Mouse (Mus musculus) induced T-regulatory cell, adult 2 months (primary cell): ENCODE results near the gene Ipo8.

Experiments
- DNase-seq: peaks from one replicate; pipeline ENCODE4 v3.0.0-alpha.2; 2012; ENCODE audit warnings: low read depth

Ipo8 gene

DNA sequence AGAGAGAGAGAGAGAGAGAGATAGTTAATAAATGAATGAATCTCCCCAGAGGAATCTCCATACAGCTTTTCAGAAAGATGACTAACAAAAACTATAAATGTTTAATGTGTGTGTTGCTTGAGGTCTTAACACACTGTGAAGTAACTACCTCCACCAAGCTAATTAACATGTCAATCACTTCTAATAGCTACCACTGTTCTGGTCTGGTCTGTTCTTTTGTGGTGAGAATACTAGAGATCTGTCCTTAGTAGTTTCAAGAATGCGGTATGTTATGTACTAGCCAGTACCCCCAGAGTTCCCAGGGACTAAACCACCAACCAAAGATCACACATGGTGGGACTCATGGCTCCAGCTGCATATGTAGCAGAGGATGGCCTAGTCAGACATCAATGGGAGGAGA is 74.7 kb downstream of the Ipo8 start:
- DNase-seq = no peak

DNA sequence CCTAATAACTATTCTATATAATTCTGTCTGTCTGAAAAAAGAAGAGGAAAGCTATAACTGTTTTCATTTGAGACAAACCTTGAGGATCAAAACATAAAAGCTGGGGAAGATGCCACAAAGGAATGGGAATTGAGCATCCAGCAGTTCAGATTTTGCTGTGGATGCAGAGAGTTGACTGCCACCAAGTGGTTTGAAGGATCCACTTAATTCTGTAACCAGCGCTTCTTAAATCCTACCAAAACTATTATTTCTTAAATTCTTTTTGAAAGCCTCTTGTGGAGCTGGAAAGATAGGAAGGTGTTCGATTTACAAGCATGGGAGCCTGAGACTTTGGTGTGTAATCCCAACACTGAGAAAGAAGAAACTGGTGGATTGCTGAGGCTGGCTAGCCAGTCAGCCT is 79.9 kb downstream of the Ipo8 start:
- no peak for DNase-seq

DNA sequence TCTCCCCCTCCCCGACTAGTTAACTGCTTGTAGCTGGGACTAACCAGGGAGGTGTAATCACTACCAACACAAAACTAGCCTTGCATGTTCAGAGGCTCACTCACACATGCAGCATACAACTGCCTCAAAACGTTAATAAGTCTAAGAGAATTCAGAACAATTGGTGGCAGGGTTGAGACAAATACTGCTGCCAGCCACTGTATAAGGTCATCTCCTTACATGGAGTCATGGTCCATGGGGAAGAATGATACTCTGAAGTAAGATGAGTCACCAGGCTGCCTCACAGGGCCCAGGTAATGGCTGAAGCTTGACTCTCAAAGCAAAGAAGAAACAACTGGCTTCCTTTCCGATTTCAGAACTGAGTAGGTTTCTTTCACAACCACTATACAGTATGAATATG is 81.1 kb downstream of the Ipo8 start:
- no peak for DNase-seq

DNA sequence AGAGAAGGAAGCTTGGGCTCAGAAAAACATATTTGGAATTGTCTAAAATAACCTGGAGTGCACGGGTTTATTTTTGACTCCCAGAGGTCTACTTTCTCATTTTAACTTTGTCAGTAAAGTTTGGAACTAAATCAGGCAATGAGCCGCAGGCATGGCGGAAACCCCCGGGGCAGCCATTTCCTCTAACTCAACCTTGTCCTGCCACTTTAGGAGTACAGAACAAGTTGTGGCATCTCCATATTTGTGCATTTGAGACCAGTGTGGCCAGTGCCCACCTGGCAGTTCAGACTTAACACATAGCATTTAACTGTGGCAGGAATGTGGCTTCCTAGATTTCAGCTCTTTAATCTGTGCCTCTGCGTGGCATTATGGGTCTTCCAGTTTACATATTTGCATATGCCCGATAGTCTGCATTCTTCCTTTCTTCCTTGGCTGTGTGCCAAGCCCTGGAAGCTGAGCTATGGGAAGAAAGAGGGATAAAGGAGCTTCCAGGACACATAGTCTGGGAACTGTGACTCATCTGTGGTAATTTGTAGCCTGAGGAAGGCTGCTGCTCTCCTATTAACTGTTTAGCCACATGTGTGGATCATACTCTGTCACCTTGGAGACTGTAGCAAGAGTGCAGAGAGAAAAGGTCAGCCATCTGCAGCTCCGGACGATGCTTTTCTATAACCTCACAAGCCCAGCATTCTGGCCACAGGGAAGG is 90.6 kb downstream of the Ipo8 start:
- DNase-seq = no peak

DNA sequence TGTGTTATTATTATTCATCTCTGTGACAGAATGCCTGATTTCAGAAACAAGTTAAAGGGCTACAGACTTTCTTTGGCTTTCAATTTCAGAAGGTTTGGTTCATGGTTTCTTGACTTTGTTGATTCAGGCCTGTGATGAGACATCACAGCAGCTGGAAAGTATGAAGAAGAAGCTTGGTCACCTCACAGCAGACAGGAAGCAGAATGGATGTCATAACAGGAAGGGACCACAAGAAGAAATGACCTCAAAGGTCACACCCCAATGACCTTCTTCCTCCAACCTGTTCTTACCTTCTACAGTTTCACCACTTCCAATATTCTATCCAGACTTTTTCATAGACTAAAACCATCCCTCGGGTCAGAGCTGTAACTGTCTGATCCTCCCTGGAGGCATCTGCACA is 94.9 kb downstream of the Ipo8 start:
- no peak for DNase-seq

DNA sequence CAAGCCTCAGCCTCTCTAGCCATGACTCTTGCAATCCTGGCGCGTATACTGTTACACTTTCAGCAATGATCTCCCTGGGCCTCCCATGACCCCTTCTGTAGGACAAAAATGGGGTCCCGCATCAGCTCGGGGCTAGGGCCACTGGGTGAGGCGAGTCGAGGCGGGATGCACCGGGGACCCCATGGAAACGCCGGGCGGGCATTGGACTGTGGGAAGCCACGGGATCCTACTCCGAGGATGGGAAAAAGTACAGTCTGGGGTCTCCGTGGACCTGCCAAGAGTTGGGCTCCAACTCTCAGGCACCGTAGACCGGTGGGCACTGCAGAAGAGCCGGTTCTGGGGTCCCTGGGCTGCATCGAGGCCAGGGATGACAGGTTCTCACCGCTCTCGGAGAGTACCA is 97.3 kb downstream of the Ipo8 start:
- no peak for DNase-seq

DNA sequence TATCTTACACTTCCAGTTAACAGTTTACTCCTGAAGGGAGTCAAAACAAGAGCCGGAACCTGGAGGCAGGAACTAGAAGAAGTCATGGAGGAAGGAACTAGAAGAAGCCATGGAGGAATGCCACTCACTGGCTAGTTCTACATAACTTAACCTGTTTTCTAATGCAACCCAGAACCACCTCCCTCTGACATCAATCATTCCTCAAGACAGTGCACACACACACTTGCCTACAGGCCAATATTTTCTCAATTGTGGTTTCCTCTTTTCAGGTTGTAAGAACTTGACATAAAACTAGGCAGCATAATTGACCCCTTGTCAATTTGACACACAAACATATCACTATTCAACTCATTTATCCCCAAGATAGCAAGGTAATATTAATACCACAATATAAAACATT is 98.3 kb downstream of the Ipo8 start:
- DNase-seq = no peak

DNA sequence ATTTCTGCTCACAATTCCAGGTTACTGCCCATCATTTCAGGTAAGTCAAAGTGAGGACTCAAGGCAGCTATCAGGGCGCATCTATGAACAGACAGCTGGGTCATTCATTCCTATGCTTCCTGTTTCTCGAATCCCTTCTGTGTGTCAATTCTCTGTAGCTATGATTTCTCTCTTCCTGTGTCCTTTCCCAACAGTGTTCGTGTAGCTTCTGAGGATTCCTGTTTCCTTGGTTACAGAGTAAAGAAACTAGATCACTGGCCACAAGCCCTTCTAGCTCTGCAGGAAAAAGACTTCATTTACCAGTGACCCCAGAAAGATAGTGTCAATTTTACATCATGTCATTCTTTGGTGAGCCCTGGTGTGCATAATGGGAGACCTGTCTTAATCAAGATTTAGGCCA is 102.7 kb downstream of the Ipo8 start:
- DNase-seq = no peak

DNA sequence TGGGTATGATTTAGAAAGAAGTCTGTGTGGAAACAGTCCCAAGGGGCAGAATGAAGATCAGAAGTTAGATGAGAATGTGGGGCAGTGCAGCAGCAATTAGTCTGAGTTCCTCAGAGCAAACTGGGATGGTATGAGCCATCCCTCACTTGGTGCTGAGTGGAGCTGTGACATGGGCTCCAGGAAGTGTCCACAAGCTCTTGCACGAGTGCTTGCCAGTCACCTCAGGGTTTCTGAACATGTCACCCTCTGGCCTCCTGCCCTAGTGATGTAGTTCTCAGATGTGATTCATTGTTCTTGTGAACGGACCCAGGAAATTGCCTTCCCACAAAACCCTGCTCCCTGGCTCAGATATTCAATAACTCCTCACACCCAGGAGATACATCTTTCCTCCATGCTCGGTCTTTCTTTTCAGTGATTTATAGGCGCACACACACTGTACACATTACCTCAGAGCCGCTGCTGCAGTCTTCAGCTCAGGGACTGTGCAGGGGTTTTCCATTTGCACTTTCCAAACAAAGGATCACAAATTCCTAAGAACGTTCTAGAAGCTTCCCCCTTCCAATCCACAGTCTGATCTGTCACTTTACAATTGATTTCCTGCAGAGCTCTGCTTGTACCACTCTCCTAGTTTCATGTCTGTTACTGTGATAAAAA is 103.3 kb downstream of the Ipo8 start:
- DNase-seq = no peak

DNA sequence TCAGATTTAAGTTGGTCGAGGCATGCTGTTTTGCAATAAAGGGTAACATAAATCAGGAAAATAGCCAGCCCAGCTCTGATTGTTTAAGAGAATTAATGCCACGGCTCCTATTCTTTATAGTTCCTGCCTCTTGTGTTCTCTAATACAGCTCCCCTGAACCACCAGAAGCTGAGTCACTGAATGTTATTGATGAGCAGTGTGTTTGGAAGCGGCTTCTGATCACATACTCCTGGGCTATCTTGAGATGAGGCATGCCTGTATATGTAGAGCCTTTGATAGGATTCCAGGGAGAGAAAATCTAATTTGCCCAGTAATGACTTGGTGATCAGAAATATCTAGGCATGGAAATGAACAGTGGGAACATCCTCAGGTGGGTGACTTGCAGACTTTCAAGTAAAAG is 106.8 kb downstream of the Ipo8 start:
- no peak for DNase-seq
